22 mouse cellular contexts compared by ENCODE assay signal in genomic region chr19:22885051-22885450, GRCm38 (mm10).
DNase-seq lines count a peak whose midpoint lies in the region; TF ChIP-seq lines count a peak whose summit lies in the region.
"Had no signal": no experiment of that assay in that cellular context is flagged by ENCODE, and none has a peak within 500 bp of the region (broad histone marks: within the 10 kb centered on the region; RNA-seq: fewer than 3 reads in every experiment).

No protein-coding gene starts in this region.

- DNase-seq in cerebellum, adult 11 months, result peak; percentile 36
- DNase-seq in cerebellum, adult 9-10 months, result no peak
- DNase-seq in layer of hippocampus, adult 2 months (ENCODE audit: low spot score in 2 of 2), result no peak
- DNase-seq in layer of hippocampus, adult 9-10 months (ENCODE audit: low spot score), result no peak
- DNase-seq in cerebellum, postnatal 14 days, result peak; percentile 33 to 56
- no peak for DNase-seq in gastrocnemius, adult 8-10 months (ENCODE audit: low spot score in 2 of 2)
- no peak for DNase-seq in frontal cortex, postnatal 36 days (ENCODE audit: low spot score in 2 of 2)
- no peak for DNase-seq in left cerebral cortex, postnatal 4 days
- DNase-seq: adrenal gland, adult 8-10 months; adrenal gland, postnatal 25 days; gastrocnemius, postnatal 14 days; heart, adult 18-20 months; heart, postnatal 36 days; kidney, adult 11 months; kidney, adult 8-10 months had no signal

- intact Hi-C loops in left cerebral cortex, postnatal 4 days (cut with DNase I), result loop anchor here (2.0 to 10.0 kb wide), 2 partner anchors 330 to 546 kb away; no protein-coding TSS in a partner anchor

- TF ChIP-seq CTCF in layer of hippocampus, adult 2 months (conservative IDR thresholded peaks at IDR 0.05), result no peak

- H3K4me3 ChIP-seq in layer of hippocampus, adult 2 months, result no peak overlapping the region
- H3K4me3 ChIP-seq: embryonic facial prominence, embryonic 12.5 days; embryonic facial prominence, embryonic 15.5 days; heart, embryonic 12.5 days; heart, embryonic 15.5 days; hindbrain, embryonic 10.5 days; hindbrain, embryonic 13.5 days; intestine, embryonic 15.5 days had no signal

- peak overlapping the region; percentile 85 for H3K27ac ChIP-seq in layer of hippocampus, adult 2 months
- H3K27ac ChIP-seq: embryonic facial prominence, embryonic 12.5 days; embryonic facial prominence, embryonic 15.5 days; heart, embryonic 15.5 days; hindbrain, embryonic 10.5 days; hindbrain, embryonic 13.5 days; intestine, embryonic 15.5 days had no signal

Comparison
In these comparisons a context has a peak if more than half of its experiments do, and no peak if none do; other contexts are left out.
1. DNase-seq: peak in cerebellum, adult 11 months (single experiment) and cerebellum, postnatal 14 days (2 of 2); none in cerebellum, adult 9-10 months (single experiment), layer of hippocampus, adult 2 months (0 of 2), layer of hippocampus, adult 9-10 months (single experiment), gastrocnemius, adult 8-10 months (0 of 2), frontal cortex, postnatal 36 days (0 of 2) and left cerebral cortex, postnatal 4 days (single experiment).